Comparison of ENCODE assay signal across 8 mouse cellular contexts in the genomic region with DNA sequence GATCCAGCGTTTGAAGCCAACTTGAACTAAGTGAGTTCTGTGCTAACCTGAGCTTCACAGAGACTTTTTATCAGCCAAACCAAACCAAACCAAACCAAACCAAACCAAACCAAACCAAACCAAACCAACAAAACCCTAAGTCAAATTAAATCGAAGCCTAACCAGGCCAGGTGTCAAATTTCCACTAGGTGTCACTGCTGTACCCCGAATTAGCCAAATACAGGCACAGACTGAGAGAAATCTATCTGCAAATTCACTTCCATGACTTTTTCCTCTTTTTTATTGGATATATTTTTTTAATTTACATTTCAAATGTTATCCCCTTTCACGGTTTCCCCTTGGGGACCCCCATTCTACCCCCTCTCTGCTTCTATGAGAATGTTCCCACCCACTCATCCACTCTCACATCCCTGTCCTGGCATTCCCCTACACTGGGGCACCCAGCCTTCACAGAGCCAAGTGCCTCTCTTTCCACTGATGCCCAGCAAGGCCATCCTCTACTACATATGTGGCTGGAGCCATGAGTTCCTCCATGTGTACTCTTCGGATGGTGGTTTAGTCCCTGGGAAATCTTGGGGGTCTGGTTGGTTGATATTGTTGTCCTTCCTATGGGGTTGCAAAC. TPM values are rescaled to one million over a fixed set of nuclear protein-coding genes. Genes with fewer than 3 reads are reported as not detected.
DNase-seq lines count a peak whose midpoint lies in the region; ATAC-seq lines count a peak whose summit lies in the region.

No protein-coding gene starts in this region.

- H3K27me3 ChIP-seq in heart, embryonic 10.5 days (ENCODE audit: insufficient read depth, poor library complexity, severe bottlenecking) = no peaks in the 10 kb centered on the region
- no peaks in the 10 kb centered on the region for H3K27me3 ChIP-seq in hindbrain, embryonic 13.5 days
- no peaks in the 10 kb centered on the region; the same call in 1 of the 2 replicates for H3K27me3 ChIP-seq in limb, embryonic 10.5 days (ENCODE audit: low read depth, poor library complexity, severe bottlenecking)
- H3K27me3 ChIP-seq in neural tube, embryonic 12.5 days (replicated peaks) = no peaks in the 10 kb centered on the region

- peak; percentile 78 for ATAC-seq in common myeloid progenitor, adult 5-6 weeks (replicated peaks; ENCODE audit: low read depth, poor library complexity, severe bottlenecking)
- ATAC-seq in hindbrain, embryonic 13.5 days (ENCODE audit: low FRiP score) = peak; percentile 59; the same call in 1 of the 2 replicates
- peak; percentile 68 for ATAC-seq in neural tube, embryonic 12.5 days (ENCODE audit: low FRiP score, low read depth)

- no peaks in the 10 kb centered on the region for H3K4me1 ChIP-seq in heart, embryonic 10.5 days
- no peaks in the 10 kb centered on the region for H3K4me1 ChIP-seq in hindbrain, embryonic 13.5 days (replicated peaks)
- H3K4me1 ChIP-seq in limb, embryonic 10.5 days = 0 out of 2 replicates have a peak, but pooled peaks cover 5% of the 10 kb centered on the region
- no peaks in the 10 kb centered on the region for H3K4me1 ChIP-seq in neural tube, embryonic 12.5 days

- no peaks in the 10 kb centered on the region for H3K36me3 ChIP-seq in heart, embryonic 10.5 days
- H3K36me3 ChIP-seq in hindbrain, embryonic 13.5 days = no peaks in the 10 kb centered on the region
- no peaks in the 10 kb centered on the region for H3K36me3 ChIP-seq in limb, embryonic 10.5 days
- H3K36me3 ChIP-seq in neural tube, embryonic 12.5 days = no peaks in the 10 kb centered on the region

- no peak overlapping the region for H3K4me2 ChIP-seq in hindbrain, embryonic 13.5 days
- no peak overlapping the region for H3K4me2 ChIP-seq in neural tube, embryonic 12.5 days (replicated peaks)

- DNase-seq in heart, embryonic 10.5 days (ENCODE audit: low spot score) = peak; percentile 67
- no peak for DNase-seq in heart, adult 11 months
- peak; percentile 51 for DNase-seq in ES-CJ7 (ENCODE audit: low read depth, low spot score)
- peak; percentile 61 for DNase-seq in limb, embryonic 10.5 days (ENCODE audit: low spot score)
- DNase-seq in gastrocnemius, postnatal 10 days = no peak

- H3K9me3 ChIP-seq in heart, embryonic 10.5 days = no peaks in the 10 kb centered on the region
- no peaks in the 10 kb centered on the region for H3K9me3 ChIP-seq in hindbrain, embryonic 13.5 days
- no peaks in the 10 kb centered on the region for H3K9me3 ChIP-seq in limb, embryonic 10.5 days (replicated peaks)
- no peaks in the 10 kb centered on the region for H3K9me3 ChIP-seq in neural tube, embryonic 12.5 days

- 35% methylated on average over 5 of the region's 5 CpGs for WGBS in heart, embryonic 10.5 days
- WGBS in hindbrain, embryonic 13.5 days = 47% methylated on average over 5 of the region's 5 CpGs
- WGBS in limb, embryonic 10.5 days = 44% methylated on average over 5 of the region's 5 CpGs
- WGBS in neural tube, embryonic 12.5 days = 44% methylated on average over 5 of the region's 5 CpGs

- no peak overlapping the region for H3K9ac ChIP-seq in hindbrain, embryonic 13.5 days
- no peak overlapping the region for H3K9ac ChIP-seq in neural tube, embryonic 12.5 days

- H3K4me3 ChIP-seq in heart, embryonic 10.5 days = no peak overlapping the region
- no peak overlapping the region for H3K4me3 ChIP-seq in hindbrain, embryonic 13.5 days
- H3K4me3 ChIP-seq in limb, embryonic 10.5 days = no peak overlapping the region
- no peak overlapping the region for H3K4me3 ChIP-seq in neural tube, embryonic 12.5 days

- no peak overlapping the region for H3K27ac ChIP-seq in heart, embryonic 10.5 days
- H3K27ac ChIP-seq in hindbrain, embryonic 13.5 days = no peak overlapping the region
- H3K27ac ChIP-seq in limb, embryonic 10.5 days = no peak overlapping the region
- H3K27ac ChIP-seq in neural tube, embryonic 12.5 days = no peak overlapping the region

RNA-seq across cellular contexts. Expression of a gene that starts 33.9 kb away (rescaled TPM):
- polyA plus RNA-seq in heart, embryonic 10.5 days (2016; fragmentation: Nextera tagmentation; extraction: Ambion mirVana) = 33.6 and 34.9 TPM in 2 replicates
- total RNA-seq in common myeloid progenitor, adult 5-6 weeks (2017) = 20.2 and 48.5 TPM in 2 replicates
- 28.6 and 30.2 TPM in 2 replicates for polyA plus RNA-seq in hindbrain, embryonic 13.5 days (2015; fragmentation: Nextera tagmentation; extraction: Ambion mirVana)
- polyA plus RNA-seq in limb, embryonic 10.5 days (2016; fragmentation: Nextera tagmentation; extraction: Ambion mirVana) = 37.8 and 40.5 TPM in 2 replicates
- polyA plus RNA-seq in neural tube, embryonic 12.5 days (2016; fragmentation: Nextera tagmentation; extraction: Ambion mirVana) = 33.0 and 35.0 TPM in 2 replicates
- total RNA-seq in gastrocnemius, postnatal 10 days (2021) = 10 to 100 TPM; 21.4 to 33.1 TPM

RNA-seq across cellular contexts. Expression of a gene that starts 36.0 kb away (rescaled TPM):
- 1.4 and 3.9 TPM in 2 replicates for polyA plus RNA-seq in heart, embryonic 10.5 days (2016; fragmentation: Nextera tagmentation; extraction: Ambion mirVana)
- total RNA-seq in common myeloid progenitor, adult 5-6 weeks (2017) = not detected in 2 replicates
- polyA plus RNA-seq in hindbrain, embryonic 13.5 days (2015; fragmentation: Nextera tagmentation; extraction: Ambion mirVana) = 3.4 and 3.6 TPM in 2 replicates
- 11.5 and 18.3 TPM in 2 replicates for polyA plus RNA-seq in limb, embryonic 10.5 days (2016; fragmentation: Nextera tagmentation; extraction: Ambion mirVana)
- polyA plus RNA-seq in neural tube, embryonic 12.5 days (2016; fragmentation: Nextera tagmentation; extraction: Ambion mirVana) = 5.4 and 6.2 TPM in 2 replicates
- total RNA-seq in gastrocnemius, postnatal 10 days (2021) = 1 to 10 TPM; 1.0 to 2.1 TPM

Comparison
In these comparisons a context has a peak if more than half of its experiments do, and no peak if none do; other contexts are left out.
1. DNase-seq: peak in heart, embryonic 10.5 days (single experiment), ES-CJ7 (single experiment) and limb, embryonic 10.5 days (single experiment); none in heart, adult 11 months (single experiment) and gastrocnemius, postnatal 10 days (single experiment).
2. Peak in every context shown above with its lines, with median percentiles within 50 percentile points of each other: ATAC-seq.